Mouse (Mus musculus) CD4-positive, CD25-positive, alpha-beta regulatory T cell, adult 4 months (primary cell): ENCODE data around the gene Parm1. TPM values are rescaled to one million over a fixed set of nuclear protein-coding genes. Genes with fewer than 3 reads are reported as not detected.

ENCODE experiments used
- ATAC-seq: one replicate; pipeline ENCODE4 v1.8.0; 2017
- polyA plus RNA-seq, 2 experiments: library from polyadenylated mRNA; unstranded; fragments of 100-300 nt; shearing (Covaris generic); gene quantifications; one replicate each; pipeline ENCODE4 v1.2.1; 2017

The Parm1 gene
- not detected for polyA plus RNA-seq

GRCm38 (mm10) chr5:91517480-91518301 is at the start of gene Parm1:
Gene Parm1, plus strand, starts transcription at chr5:91517615.
- ATAC-seq: no peak

DNA sequence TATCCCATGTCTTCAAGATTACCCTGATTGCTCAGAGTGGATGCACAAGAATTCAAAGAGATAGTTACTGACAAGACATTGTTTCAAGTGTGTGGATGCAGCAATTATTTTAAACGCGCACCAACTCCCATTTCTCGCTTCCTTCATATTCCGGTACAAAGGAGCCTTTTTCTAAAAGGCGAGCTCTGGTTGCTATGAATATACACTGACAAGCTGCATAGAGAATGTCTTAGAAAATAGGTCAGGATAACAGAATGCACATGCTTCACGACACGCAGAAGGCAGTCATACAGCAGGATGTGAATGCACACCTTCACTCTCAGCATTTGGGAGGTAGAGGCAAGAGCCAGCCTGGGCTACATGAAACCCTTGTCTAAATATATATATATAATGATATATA is 42.2 kb upstream of the Parm1 start:
- ATAC-seq: no peak

DNA sequence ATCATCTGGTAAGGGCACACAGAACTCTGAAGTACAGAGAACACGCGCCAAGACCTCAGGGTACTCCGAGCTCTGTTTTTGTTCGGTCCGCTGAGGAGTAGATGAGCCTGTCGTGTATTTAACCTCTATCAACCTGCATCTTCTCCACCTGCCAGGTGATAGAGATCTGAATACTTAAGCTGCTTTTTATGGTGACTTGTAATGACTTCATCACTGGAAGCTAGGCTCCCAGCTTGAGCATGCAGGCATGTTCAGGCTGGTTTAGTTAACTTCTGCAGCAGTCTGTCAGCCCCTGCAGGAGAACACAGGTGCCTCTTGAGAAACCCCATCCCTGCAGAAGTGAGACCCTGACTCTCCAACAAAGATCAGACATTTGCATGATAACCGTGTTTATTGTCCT is 40.6 kb upstream of the Parm1 start:
- ATAC-seq: no peak

DNA sequence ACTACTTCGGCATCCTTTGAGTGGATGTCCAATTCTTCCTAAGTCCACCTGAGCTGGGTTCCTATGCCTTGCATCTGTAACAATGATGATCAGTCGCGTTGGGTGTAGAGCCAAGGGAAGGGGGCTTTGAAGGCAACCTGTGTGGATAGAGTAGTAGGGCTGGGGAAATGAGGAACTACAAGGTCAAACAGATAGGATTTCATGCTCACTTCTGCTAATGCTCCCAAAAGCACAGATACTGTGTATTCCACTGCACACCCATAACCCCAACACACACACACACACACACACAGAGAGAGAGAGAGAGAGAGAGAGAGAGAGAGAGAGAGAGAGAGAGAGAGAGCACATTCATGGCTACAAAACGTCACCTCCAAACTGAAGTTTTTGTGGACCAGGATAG is 38.7 kb upstream of the Parm1 start:
- no peak for ATAC-seq

DNA sequence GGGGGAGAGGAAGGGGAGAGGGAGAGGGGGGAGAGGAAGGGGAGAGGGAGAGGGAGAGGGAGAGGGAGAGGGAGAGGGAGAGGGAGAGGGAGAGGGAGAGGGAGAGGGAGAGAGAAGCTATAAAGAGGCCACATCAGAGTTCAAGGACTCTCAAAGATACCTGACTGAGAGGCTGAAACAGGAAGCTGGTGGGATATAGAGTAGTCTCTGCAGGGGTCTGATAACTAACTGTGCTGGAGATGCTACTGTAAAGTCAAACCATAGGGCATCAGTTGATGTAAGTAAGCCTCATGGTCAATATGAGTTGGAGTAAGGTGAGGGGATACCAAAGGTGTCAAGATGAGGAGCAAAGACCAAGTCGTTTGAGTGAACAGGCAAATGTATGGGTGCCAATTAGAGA is 37.3 kb upstream of the Parm1 start:
- no peak for ATAC-seq

DNA sequence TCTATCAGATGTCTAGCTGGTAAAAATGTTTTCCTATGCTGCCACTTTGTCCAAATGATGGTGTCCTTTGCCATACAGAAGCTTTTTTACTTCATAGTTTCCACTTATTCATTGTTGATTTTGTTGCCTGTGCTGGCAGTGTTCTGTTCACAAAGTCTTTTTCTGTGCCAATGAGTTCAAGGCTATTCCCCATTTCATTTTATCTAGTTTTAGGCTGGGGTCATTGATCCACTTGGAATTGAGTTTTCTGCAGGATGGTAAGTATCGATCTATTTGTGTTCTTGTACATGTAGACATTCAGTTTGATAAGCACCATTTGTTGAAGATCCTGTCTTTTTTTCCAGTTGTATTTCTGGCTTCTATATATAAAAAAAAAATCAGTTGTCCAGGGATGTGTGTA is 33.1 kb upstream of the Parm1 start:
- no peak for ATAC-seq

- no peak for ATAC-seq
Measured at GRCm38 (mm10) chr5:91494456-91494855, 23.0 kb upstream of the Parm1 start.

DNA sequence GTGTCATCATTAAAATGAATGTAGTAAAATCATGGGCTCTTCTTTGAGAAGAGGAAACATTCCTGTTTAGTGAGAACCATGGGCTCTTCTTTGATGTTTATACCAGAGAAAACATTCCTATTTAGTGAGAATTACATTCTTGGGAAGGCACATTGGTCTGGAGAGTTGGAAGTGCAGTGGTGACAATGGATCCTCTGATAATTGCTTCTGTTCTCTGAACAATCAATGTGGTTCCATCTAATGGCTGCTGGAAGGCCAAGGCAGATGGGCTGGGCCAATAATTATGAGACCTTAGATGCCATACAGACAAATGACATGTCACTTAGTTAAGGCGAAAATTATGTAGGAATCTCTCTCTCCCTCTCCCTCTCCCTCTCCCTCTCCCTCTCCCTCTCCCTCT is 16.1 kb upstream of the Parm1 start:
- ATAC-seq: no peak

GRCm38 (mm10) chr5:91502366-91502765 is 15.0 kb upstream of the Parm1 start:
- ATAC-seq: no peak

DNA sequence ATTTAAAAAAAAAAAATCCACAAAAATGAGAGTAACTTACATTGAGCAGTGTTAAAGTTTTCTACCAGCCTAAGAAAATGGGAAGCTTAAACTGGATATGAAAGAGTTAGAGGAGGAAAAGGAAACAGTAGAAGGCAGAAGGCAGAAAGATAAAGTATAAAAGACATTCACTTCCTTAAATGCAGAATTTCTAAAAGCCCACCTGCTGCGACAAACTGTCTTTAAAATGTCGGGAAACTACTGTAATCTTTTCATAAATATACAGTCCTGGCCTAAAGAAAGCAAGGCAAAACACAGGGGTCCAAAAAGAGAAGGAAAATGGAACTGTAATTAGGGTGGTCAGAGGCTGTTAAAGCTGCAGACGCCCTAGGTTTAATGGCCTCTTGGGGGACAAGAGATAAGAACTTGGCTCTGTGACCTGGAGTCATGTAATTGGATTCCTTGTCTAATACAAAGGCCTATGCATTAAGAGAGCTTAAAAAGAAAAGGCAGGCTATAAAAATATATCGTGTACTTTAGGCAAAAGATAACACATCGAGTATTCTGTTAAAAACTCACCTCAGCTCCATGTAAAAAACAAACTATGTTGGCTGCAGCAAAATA is 13.0 kb upstream of the Parm1 start:
- no peak for ATAC-seq

DNA sequence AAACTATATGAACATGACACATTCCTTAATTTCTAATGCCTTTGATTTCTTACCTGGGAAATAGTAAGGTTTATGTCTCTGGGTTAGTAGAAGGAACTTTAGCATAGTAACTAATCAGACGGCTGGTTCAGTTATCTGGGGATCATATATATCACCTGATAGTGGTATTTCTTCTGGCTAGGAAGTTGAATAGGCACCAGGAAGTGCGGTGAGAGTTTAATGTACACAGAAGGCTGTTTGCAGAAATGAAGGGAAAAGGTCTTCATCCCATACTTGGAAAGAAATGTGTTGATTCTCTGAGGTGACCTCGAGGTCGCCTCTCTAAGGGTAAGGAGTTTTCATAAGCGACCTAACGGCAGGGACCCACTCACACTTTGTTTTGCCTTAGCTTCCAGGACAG is 338 bp upstream of the Parm1 start:
- ATAC-seq: no peak

GRCm38 (mm10) chr5:91518302-91518790 is 931 bp downstream of the Parm1 start:
- ATAC-seq: no peak

- no peak for ATAC-seq
Measured at GRCm38 (mm10) chr5:91518946-91519345, 1.5 kb downstream of the Parm1 start.

GRCm38 (mm10) chr5:91519521-91519920 is 2.1 kb downstream of the Parm1 start:
- ATAC-seq: no peak

GRCm38 (mm10) chr5:91532748-91533496 is 15.5 kb downstream of the Parm1 start:
- no peak for ATAC-seq

DNA sequence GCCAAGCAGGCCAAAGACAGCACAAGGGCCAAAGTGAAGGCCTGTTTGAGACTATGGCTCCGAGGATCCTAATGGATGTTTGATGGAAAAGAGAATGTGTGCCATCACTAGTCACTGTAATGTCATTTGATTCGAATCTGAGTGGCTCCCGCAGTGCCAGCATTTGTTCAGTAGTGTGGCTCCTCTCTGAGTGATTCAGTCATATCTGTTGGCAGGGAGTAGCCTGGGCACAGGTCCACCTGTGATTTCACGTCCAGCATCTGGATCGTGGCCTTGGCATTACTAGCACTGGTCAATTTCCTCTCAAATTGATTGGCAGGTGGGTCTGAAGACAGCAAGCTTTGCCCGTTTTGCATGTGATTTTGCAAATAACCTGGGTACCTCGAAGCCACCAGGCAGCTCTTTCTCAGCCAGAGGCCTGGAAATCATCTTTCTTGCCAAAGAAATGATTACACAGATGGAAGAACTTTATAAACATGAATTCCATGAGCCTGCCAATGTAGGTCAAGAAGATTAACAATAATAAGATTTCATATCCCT is 41.7 kb downstream of the Parm1 start:
- no peak for ATAC-seq

- ATAC-seq: no peak
Measured at GRCm38 (mm10) chr5:91559711-91560110, 42.3 kb downstream of the Parm1 start.

DNA sequence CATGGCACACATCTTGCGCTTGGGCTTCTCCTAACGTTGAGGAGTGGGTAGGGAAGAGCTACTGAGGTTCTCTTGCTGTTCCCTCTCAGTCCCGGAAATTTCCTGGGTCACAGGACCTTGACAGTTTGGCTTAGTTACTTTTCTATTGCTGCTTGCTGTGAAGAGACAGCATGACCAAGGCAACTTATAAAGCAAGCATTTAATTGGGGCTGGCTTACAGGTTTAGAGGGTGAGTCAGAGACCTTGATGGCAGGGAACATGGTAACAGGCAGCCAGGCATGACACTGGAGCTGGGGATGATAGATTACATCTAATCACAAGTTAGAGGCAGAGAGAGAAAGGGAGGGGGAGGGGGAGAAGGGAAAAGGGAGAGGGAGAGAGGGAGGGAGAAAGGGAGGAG is 44.0 kb downstream of the Parm1 start:
- no peak for ATAC-seq

DNA sequence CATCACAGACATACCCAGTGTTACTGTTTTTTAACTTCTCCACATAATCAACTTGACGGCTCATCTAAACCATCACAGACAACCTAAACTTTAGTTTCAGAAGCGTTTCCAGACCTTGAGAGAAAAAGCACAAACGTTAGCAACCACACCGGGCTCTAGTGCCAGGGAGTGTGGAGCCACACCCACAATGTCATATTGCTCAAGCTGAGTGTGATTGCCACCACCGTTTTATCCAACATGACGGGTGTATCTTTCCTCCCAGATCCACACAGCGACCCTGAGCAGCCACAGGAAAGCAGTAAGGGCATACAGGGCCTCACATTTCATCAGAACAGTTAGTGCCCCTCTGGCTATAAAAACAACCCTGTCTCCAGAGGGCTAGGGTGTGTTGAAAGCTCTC is 45.1 kb downstream of the Parm1 start:
- ATAC-seq: no peak

- no peak for ATAC-seq
Measured at GRCm38 (mm10) chr5:91564054-91564453, 46.6 kb downstream of the Parm1 start.

- no peak for ATAC-seq
Measured at GRCm38 (mm10) chr5:91565458-91565857, 48.0 kb downstream of the Parm1 start.

- ATAC-seq: no peak
Measured at GRCm38 (mm10) chr5:91566591-91566990, 49.2 kb downstream of the Parm1 start.

GRCm38 (mm10) chr5:91574211-91574610 is 56.8 kb downstream of the Parm1 start:
- ATAC-seq: no peak
